Mouse (Mus musculus): Measurements from ENCODE around the gene Neurog2.

Neurog2 gene

DNA sequence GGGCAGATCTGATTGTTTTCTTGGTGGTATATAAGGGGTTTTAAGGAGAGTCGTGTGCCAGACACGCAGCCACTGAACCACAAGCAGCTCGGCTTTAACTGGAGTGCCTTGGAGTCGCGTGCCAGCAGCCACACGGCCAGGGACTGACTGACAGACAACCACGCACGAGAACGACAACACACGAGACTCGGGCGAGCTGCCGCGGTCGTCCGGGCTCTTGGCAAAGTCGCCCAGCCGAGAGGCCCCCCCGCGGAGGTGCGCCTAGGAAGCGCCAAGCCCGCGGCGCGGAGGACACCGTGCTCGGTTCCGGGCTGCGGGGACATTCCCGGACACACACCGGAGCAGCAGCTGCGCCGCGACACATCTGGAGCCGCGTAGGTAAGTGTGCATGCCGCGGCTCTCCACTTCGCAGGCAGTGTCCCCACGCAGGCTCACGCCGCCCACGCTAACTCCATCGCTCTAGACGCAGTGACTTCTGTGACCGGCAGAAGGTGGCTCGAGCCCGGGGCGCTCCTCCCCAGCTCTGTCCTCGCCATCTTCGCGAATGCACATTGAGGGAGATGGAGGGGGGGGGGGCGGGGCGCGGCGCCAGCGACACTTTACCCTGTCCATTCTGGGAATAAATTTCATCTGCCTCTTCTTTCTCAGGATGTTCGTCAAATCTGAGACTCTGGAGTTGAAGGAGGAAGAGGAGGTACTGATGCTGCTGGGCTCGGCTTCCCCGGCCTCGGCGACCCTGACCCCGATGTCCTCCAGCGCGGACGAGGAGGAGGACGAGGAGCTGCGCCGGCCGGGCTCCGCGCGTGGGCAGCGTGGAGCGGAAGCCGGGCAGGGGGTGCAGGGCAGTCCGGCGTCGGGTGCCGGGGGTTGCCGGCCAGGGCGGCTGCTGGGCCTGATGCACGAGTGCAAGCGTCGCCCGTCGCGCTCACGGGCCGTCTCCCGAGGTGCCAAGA is at the start of gene Neurog2:
Neurog2 (plus strand) TSS at position 56 of the 953 bp plus-strand sequence.
- peak; percentile 30 for DNase-seq

DNA sequence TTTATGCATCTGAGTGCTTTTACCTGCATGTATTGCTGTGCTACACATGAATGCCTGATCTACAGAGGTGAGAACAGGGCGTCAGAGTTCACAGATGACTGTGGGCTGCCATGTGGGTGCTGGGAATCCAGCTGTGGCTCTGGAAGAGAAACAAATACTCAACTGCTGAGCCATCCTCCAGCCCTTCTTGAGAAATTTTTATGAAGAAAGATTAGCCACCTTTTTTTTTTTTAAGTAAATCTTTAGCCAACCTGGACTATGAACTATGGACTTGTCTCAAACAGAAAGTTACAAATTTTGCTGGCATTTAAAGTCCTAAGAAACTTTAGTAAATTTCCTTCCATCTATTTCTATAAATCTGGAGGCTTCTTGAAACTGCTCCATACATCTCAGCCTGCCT is 35.8 kb upstream of the Neurog2 start:
- no peak for DNase-seq

DNA sequence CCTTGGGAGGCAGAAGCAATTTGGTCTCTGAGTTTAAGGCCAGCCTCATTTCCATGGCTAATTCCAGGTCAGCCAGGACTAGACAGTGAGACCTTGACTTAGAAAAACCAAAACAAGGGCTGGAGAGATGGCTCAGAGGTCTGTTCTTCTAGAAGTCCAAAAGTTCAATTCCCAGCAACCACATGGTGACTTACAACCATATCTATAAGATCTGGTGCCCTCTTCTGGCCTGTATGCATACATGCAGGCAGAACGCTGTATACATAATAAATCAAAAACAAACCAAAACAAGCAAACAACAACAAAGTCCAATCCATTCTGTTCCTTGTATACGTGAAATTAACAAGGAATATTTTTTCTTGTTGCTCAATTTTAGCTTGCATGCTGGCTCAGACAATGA is 24.8 kb upstream of the Neurog2 start:
- DNase-seq: no peak

DNA sequence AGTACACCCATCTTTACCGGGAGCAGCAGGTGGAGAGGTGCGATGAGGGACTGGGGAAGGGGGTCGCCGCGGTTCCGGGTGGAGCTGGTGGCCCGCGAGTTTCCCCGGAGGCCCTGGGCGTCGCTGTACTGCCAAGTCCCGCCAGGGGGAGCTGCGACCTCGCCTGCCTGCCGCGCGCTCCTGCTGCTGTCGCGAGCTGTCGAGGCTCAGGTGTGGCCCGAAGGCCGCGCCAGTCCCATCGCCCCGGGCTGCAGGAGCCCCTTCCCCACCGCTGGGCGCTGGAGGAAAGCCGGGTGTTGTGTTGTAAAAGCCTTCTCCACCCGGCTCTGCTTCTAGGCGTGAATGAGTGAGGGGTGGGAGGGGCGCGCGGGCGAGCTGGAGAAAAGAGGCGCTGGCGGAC is 7.6 kb upstream of the Neurog2 start:
- DNase-seq: peak; percentile 79

DNA sequence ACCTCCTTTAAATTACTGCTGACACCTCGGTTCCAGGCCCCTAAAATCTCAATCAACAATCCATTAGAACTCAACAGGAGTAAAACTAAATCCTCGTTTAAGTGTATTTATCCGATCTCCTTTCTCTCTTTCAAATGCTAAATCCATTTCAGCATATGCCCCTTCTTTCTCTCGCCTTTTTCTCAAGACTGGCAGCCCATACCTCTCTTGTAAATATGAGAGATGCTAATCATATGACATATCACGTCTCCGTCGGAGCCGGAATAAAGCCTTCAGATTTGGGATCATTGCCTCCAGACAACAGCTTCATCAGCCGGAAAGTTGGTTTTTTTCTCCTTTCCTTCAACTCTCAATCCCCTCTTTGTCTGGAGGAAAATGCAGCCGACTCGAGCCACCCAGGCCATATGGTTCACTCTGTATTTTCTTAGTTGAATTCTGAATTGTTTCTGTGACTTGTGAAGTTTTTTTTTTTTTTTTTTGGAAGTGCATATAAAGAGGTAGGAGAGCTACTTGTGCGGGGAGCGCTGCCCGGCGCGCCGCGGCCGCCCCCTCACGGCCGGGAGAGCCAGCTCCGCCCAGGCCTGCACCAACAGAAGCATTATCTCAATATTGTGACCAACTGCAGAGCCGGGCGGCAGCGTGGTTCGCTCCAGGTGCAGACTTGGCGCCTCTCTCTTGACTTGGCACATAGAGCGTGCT is 7.1 kb upstream of the Neurog2 start:
- DNase-seq: no peak

DNA sequence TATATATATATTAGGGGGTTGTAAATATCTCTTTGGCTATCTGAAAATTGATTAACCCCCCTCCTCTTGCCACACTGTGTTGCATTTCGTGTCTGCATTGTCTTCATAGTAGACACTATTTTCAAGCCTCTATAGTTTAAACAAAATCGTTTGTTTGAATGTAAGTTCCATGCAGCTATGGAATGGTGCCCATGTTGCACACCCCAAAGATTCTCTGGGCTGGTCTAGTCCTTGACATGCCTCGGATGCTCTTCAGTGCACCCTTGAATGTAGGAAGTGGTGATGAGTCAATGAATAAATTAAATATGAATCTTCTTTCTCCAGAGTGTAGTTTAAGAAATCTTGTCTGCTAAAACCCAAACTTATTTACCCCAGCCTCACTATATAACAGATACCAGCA is 6.4 kb upstream of the Neurog2 start:
- no peak for DNase-seq

DNA sequence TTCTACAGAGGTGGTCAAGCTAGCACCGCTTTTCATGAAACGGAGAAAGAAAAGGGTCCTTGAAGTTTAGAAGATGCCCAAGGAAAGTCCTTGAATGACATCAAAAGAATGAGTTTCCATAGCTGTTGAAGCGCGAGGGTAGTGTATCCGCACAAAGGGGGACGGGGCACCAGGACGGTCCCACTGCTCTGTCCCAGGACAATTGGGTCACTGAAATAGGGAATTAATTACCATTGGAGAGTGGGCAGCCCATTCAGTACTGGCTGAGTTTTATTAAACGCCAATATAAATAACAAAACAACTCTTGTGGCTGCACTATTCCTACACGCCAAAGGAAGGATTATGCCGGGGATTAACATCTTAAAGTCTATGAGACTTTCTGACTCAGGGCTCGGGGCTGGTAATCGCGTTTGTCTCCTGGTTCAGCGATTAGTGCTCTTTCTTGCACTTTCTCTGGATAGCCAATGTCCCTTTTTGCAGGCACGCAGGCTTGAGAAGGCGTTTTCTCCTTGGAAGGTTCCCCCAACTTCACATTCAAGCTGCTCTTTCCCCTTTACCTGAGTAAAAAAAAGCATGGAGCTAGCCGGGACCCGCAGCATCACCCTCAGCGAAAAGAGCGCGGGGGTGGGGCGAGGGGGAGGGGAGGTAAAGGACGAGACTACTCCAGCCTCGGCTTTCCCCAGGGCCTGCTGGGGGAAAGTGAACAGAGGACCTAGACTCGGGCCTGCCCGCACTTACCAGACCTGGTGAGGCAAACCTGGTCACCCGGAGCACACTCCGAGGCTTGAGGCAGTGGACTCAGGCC is 5.6 kb upstream of the Neurog2 start:
- DNase-seq: no peak

DNA sequence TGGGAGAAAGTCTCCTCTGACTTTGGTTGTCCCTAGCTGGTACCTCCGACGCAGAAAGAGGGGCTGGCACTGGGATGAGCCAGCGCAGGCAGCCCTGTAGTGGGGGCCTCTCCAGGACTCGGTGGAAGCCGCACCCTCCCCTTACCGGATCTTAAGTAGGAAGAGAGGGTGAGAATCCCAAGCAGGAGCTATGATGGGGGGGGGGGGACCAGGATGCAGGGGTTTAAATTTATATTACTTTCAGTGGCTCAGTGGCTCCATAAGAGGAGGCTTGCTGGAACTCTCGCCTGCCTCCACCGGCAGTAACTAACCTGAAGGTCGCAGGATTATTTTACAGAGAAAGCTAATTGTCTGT is 5.0 kb upstream of the Neurog2 start:
- DNase-seq: no peak

DNA sequence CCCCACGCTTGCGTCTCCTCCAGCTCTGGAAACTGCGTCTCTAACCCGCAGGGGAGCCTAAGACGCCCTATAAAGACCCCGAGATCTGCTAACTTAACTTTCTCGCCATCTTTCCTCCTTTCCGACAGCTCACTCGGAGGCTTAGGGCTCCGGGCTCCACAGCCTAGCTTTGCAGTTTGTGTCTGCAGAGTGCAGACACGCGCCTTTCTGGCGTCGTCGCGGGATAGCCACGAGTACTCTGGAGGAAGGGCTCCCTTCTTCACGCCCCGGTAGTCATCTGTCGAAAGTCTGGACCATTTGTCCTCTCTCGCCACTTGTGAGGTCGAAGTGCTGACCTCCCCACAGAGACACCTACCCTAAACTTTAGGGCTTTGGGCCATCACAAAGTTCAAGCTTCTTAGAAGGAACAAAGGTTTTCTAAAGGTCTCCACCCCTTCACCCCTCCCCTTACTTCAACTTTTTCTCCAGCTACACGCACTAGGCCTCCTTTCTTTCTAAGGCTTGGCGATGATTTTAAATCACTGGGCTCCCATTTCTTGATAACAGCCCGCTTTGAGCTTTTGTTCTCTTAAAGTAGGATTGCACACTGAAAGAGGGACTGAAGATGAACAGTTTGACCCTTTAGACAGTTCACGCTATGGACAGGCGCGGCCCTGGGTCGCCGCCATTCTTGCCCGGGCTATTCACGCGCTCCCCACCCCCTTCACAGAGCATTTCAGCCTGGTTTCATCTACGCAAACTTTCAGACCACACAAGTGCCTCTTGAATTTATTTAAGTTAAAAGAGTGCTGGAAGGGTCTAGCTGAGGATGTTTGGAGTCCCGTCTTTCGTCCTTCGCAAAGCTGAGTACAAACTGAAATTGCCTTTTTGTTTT is 4.4 kb upstream of the Neurog2 start:
- DNase-seq: no peak

DNA sequence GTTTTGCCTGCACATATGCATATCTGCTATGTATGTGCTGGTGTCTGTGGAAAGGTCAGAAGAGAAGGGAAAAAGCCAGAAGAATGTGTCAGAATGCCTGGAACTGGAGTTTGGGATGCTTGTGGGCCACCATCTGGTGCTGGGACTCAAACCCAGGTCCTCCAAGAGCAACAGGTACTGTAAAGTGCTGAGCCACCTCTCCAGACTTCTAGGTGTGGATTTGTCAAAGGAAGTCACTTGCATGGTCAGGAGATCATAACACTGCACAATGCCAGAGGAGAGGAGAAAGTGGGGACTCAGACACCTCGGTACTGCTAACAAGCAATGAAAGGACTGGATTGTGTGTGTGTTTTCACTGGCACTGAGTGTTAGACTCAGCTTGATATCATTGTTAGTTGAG is 2.7 kb upstream of the Neurog2 start:
- no peak for DNase-seq

DNA sequence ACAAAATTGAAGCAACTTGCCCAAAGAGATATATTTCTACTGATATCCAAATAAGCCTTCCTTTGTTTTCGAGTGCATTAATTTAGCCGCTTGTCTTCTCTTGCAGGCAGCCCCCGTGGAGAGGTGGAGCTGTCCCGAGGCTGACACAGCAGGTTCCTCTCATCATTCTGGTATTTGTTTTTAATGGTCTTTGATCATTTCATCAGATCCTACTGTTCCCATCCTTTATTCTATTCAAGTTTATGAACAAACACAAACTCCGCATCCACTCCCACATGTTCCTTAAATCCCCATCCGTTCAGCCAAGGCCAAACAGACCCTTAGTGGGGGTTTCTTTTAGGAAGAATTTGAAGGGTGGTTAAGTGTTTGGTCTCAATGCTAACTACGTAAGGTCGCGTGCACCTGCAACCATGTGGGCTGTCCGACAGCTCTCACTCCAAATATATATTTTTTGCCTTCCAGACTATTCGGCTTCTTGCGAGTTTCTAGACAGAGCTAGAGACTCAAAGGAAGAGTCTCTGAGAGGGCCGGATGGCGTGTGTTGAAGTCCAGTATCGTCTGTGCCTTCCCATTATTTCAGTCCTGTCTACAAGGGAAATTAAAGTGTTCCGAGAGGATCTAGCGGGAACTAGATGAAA is 2.1 kb upstream of the Neurog2 start:
- no peak for DNase-seq

DNA sequence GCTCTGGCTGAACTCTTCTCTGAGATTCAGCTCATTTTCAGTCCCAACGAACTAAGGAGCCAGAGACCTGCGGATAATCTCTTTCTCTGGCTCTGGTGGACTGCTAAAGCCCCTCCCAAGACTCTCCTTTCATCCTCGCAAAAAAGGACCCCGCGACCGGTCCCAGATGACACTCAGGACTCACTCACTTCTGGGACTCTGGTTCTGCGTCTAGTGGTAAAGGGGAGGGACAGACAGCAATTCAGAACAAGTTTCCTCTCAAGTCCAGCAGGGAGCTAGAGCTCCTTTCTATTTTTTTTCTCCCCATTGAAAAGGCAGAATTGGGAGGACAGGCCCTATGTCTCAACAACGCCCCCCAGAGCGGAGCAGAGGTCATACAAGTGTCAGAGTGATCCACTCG is 1.4 kb upstream of the Neurog2 start:
- DNase-seq: no peak

DNA sequence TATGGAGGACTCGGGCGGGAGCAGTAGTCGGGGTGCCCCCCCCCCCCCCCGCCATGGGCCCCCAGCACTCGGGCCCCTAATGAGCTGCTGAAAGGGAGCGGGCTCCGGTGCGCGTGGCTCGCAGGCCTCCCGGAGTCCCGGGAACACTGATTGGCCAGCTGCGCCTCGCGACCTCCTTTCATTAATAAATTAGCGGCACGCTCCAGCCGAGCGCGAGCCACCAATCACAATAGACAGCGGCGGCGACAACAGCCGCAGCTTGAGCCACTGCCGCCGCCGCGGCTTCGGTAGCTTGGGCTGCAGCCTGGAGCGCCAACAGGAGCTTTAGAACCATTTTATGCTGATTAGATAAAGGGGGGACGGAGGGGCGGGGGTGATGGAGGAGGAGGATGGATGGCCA is 404 bp upstream of the Neurog2 start:
- peak; percentile 33 for DNase-seq

DNA sequence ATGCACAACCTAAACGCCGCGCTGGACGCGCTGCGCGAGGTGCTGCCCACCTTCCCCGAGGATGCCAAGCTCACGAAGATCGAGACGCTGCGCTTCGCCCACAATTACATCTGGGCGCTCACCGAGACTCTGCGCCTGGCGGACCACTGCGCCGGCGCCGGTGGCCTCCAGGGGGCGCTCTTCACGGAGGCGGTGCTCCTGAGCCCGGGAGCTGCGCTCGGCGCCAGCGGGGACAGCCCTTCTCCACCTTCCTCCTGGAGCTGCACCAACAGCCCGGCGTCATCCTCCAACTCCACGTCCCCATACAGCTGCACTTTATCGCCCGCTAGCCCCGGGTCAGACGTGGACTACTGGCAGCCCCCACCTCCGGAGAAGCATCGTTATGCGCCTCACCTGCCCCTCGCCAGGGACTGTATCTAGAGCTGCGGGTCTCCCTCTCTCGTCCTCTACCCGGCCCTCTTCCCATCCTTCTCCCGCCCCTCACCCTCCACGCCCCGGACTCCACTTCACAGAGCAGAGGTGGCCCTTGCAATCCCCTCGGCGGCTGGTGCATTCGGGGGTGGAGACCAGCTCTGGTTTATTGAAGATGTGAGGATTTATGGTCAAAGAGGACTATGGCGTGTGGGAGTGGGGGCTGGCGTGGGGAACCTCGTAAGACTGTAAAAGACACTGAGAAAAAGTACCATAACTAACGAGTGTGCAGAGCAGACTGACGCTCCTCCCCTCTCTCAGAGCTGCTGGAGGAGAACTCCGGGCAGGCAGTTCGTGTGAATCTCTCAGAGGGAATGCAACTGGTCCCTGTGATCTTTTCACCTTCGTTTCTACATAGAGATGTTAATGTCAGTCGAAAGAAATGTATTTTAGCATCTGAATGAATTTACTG is 1.4 kb downstream of the Neurog2 start:
- DNase-seq: peak; percentile 87

DNA sequence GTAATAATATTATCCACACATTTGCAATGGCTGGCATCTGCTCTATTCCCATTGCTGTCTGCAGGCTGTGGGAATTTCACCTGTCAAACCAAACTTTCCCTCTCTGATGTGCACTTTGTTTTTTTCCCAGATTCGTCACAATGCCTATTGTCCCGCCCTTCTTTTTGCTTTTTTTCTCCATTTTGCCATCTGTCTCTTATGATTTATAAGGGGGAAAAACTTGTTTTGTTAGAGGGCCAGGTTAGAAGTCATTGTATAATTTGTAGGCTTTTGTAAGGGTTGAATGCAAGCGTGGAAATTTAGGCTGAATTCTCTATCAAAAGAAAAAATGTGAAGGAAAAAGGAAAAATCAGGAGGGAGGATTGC is 2.0 kb downstream of the Neurog2 start:
- DNase-seq: no peak

DNA sequence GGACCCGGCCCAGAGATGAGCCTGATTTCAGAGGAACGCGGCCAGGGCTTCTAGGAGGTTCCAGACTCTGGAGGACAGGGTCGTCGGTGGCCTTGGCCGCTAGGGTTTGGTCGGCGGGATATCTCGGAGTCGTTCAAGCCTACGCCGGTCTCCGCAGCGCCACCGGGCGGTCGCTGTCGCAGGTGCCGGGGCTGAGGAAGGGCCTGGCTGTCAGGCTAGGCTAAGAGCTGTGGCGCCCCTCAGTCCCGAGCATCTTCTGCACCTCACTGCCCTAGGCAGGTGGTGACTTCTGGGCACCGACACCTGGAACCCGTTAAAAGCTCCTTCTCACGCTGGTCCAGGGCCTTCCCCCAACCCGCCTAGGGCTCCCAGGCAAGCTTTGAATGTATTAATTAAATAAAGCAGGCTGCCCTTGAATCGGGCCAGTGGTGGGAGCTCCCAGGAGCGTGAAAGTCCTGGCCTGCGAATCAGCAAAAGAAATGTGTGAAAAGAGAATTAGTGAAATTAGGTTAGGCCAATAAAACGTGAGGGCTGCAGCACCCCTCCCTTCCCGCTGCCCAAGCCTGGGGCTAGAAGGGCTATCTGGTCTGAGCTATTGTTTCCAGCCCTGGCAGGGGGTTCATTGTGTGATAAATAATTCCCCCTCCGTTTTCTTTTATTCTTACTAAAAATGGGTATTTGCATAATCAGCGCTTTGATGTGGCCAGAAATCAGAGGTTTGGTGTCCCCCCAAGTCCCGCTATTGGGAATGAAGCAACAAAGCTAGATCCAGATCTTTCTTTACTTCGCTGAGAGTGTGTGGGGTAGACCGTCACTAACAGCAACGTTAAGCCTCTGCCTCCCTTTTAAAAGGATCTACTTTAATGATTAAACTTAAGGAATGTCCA is 7.2 kb downstream of the Neurog2 start:
- DNase-seq: peak; percentile 62

DNA sequence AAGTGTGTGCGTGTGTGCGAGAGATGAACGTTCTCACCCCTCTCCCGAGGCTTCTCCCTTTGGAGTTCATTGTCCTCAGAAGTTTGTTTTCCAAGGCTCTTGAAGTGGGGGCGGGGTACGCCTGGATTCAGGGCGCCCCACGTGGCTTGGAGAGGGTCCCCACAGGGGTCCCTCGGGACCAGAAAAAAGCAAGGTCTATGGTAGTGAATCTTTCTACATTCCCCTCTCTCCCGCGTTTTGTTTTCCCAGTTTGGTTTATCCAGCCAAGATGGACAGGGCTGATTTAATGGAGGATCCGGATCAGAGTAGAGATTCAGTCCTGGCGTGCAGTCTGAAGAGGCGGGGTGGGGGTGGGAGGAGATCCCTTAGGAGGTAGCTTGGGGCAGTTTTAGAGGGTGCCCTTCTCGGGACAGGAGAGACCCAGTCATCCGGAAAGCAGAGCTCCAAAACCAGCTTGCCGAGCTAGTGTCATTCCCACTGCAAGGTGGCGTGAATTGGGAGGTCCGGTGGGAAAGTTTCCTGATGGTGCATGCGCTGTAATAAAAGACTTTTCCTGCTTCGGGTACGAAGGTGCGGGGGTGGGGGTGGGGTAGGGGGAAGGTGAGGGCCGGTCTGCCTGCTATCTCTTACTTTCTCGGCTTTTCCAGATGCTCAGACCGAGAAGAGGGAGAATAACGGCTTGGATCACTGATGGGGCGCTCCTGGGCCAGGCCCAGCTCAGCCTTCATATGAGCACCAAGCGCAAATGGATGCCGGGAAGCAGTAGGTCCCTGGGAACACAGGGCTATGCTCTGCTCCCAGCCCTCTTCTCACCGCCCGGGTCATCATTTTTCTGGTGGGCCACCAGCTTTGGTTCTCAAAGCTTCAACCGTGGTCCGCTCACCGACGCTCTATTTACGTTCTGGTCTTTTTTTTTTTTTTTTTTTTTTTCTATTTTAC is 8.1 kb downstream of the Neurog2 start:
- no peak for DNase-seq

DNA sequence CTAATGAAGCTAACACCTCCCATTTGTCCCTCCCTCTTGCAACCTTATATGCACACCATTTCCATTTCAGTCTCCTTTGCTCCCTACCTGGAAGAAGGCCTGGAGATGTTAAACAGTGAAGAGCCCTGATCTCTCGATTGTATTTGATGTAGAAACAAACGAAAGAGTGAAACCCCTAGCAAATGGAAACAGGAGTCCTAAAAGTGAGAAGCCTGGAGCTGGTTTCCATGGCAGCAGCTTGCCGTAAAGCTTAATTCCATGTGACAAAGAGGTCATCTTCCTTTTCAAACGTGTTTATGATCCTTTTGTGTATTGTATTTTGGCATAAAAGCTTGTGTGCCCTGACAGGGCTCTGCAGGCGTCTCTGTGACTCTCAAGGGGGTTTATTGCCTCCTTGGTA is 9.3 kb downstream of the Neurog2 start:
- no peak for DNase-seq
